Mouse (Mus musculus) heart, postnatal 36 days (tissue): ENCODE measurements at regions not wholly inside any gene's neighbourhood (a gene's known extent, or its start where the extent isn't known, plus 50 kb on each side); places are given as distances from the start of the nearest gene placed in this dataset.

Source experiments
- DNase-seq, 2 experiments: peaks; one replicate each; pipeline ENCODE4 v3.0.0; 2021 to 2022
- intact Hi-C: fragments of 180-260 bp; cut with DNase I; formaldehyde crosslinking; loops from one replicate; pipeline ENCODE4 v1.15.1; 2025

DNA sequence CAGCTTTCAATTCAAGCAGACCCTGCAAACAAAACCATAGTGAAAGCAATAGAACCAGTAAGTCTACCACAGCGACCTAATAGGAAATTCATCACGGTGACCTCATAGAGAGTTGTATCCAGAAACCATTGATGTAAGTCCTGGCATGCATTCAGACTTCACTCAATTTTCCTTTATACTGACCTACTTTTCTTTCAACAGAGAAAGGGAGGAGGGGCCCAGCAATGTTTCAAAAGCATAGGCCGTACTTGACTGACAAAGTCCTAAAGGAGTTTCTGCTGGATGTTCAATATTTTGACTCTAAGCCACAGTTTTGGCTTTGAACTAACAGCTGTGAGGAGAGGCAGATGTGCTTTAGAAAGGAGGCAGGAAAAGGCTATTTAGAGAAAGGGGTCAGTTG is 88.4 kb downstream of the AI593442 start:
- intact Hi-C loops, result no loop called here

DNA sequence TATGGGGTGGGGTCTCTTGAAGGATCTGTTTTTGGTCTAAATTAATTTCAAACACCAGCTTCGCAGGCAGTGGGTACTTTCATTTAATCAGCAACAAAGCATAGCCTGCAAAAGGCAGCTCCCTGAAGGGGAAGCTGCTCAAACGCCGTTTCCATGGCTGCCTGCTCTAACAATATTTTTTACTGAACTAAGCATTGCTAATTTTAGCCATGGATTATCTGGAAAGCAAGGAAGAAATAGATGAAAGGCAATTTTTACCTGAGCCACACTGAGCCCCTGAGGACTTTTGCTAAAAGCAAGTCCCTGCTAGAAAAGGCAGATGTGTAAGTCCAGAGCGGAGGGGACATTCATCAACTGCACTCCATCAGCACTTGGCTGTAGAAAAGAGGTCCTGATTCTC is 105.5 kb downstream of the AI593442 start:
- DNase-seq, result no peak
- intact Hi-C loops, result no loop called here

More for the DNA sequence above, 88.4 kb downstream of the AI593442 start:
- no peak for DNase-seq

DNA sequence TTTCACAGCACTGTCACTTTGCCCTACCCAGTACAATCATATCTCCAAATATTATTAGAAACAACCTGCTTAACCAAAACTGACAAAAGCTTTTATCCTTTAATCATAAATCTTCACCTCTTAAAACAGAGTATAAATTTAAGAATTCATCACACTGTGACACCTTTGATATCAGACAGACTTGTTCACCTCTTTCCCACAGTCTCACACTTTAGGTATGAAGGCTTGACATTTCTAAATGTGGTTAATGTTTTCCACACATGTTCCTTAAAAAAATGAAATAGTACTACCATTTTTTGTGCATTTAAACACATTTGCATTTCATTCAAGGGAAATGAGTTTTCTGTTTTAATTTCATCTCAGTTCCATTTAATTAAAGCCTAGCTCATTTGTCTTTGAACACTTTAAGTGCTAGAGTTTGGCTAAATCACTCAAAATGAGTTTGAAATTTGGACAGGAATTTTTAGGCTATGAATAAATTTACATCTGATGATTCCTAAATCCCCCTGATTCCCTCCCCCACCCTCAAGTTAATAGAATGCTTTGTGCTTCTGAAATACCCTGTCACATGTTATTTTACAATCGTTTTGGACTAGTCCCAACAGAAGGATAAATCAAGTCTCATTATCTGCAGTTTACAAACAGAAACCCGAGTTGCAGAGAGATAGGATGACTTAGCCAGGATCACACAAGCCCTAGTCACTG is 127.9 kb downstream of the AI593442 start:
- intact Hi-C loops, result no loop called here
- DNase-seq, result no peak

DNA sequence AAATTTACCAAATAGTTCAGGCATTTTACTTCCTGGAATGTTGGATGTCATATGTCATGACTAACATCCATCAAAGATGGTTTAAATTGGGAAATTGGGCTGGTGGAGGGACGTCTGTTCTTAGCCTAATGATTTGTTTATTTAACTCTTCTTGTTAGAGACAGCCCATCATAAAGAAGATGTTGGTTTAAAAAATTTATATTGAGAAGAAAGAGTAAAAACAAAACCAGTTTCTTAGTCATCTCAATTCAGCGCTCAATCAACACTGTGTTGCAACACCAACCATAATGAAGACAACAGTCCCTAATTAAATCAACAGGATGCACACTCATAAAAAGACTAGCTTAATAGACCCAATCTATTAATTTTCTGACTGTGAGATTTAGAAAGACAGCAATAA is 133.5 kb downstream of the AI593442 start:
- intact Hi-C loops, result no loop called here
- no peak for DNase-seq

DNA sequence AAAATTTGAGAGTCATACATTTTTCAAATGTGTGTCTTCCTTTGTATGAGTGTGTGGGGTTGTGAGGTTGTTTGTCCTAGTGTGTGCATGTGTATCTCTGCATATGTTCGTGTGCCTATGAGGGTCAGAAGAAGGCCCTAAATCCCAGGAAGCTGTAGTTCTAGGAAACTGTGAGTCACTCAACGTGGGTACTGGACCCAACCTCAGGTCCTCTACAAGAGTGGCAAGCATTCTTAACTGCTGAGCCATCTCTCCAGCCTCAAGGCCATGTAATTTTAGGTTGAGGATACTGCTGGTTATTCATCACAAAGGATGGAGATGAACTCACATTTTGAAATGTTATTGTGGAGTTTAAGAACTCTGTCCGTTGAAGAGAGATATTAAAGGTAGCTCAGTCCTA is 140.5 kb downstream of the AI593442 start:
- DNase-seq, result no peak
- intact Hi-C loops, result no loop called here

DNA sequence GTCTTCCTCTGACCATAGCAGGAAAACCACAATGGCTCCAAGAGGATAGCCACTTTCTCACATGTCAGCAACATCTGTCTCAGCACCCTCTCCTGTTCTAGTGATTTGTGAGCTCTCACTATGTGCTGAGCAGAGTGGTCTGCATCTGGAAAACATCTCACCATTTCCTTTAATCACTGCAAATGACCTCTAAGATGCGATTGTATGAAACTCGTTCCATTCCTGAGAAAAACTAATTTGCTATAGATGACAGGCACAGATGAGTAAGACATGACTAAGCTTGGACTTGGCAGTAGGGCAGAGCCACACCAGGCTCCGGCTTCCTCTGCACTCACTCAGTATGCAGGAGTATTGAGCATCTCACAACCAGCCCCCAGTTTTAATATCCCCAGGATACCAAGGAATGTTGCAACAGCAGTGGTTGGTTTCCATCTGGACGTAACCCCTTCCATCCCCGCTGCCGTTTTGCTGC is 150.1 kb downstream of the AI593442 start:
- intact Hi-C loops, result no loop called here
- DNase-seq, result no peak

DNA sequence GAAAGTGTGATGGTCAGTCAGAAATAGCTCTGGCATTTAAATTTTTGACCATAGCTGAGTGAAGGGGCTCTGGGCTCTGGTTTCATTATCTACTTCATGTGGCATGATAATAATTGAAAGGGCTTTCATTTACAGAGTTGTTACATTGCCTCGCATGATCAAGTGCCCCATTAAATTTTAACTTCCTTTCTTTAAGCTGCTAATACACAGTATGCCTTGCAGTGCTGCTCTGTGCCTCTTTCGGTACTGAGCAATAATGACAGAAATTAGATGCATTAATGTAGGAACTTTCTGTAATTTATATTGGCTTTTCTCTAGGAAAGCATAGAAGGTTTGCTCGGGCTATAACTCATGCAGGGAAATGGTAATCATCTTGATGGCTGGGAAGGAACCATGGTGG is 179.1 kb downstream of the AI593442 start:
- intact Hi-C loops, result no loop called here

DNA sequence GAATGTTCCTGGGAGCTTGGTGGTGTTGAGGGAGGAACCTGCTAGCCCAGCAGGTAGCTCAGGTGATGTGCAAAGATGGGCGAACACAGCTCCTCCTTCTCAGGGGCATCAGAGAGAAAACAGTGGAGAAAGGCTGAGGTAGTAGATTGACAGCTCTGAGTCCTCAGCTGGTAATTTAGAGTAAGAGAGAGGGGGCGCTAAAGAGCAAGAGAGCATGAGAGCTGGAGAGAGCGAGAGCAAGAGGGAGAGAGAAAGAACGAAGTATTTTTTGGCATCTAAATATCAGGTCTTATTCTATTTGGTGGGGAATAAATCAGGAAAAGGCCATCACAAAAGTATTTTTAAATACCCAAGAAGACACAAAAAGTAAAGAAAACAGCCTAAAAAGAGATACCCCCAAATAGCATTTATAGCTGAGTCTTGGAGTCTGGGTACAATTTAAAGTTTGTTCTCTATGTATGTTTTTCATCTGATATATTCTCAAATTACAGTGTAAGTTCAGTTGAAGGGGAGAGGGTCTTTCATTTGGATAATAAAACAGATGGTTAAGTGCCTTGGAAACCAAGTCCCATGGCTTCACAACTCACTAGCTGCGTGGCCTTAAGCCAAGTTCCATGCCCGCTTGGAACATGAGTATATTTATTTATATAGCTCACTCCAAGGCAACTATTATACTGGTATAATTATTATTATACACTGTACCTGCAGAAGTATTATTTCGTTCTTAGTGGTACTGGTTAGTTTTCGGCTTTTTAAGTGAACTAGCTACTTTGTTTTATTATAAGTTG is 183.9 kb downstream of the AI593442 start:
- intact Hi-C loops, result no loop called here
- no peak for DNase-seq

More for the DNA sequence above, 179.1 kb downstream of the AI593442 start:
- no peak for DNase-seq

DNA sequence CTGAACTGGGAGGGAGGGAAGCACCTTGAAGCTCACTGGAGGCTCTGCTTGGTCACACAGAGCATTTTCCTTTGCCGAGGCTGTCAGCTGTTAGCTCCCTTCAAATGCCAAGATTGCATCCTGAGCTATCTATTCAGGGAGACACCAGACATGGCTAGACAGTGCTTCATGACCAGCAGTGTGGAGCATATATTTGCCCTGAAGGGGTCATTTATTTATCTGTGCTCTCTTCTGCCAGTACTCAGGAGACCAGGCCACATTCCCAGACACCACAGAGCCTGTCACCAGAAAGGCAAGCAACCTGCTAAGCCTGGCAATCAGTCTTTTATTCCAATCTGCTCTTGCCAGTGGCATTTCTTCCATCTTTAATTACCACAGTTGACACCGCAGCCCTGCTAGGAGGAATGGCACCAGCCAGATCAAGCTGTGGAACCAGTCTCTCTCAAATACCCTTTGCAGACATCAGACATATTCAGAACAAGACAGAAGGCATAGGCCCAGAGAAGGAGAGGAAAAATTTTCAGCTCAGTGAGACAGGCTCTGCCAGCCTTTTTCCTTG is 186.6 kb downstream of the AI593442 start:
- intact Hi-C loops, result no loop called here
- DNase-seq, result no peak

DNA sequence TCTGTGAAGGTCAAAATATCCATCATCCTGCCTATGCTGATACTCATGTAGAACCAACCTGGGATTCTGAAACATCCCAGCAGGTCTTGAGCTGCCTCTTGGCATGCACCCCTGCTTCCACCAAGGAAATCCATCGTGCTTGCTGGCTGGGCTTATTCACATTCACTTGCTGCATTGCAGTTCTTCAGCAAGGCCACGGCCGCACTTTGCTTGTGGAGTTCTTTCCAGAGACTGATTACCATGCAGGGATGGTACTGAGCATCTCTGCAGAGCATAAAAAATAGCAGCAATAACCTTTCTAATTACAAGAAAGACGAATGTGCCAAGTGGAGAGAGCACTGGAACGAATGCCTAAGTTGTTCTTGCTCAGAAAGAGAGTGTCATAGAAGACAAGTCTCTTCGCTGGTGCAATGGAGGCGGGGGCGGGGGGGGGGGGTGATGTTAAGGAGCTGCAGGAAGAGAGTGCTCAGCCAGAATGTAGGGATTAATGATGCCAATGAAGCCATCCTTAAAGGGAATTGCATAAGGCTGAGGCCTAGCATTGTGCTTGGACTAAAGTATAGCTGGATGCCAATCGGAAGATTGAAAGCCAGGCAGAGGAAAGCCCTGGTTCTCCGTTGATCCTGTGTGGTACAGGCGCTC is 205.9 kb downstream of the AI593442 start:
- DNase-seq, result no peak
- intact Hi-C loops, result no loop called here

DNA sequence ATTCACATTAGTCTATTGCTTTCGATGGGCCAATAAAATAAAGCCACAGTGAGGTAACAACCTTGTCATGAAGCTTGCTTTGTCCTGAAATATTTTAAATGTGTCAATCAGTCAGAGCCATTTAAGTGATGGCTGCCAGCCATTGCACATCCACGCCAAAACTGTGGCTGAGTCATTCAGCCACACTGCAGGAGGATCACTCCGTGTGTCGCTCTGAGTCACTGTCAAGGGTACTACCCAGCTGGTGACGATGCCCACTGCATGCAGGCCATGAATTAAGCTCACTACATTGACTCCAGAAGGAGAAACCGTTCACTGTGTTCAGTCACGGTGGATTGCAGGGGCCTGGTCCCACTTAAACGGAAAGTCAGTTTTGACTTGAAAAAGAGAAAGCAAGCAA is 206.7 kb downstream of the AI593442 start:
- intact Hi-C loops, result no loop called here
- no peak for DNase-seq

DNA sequence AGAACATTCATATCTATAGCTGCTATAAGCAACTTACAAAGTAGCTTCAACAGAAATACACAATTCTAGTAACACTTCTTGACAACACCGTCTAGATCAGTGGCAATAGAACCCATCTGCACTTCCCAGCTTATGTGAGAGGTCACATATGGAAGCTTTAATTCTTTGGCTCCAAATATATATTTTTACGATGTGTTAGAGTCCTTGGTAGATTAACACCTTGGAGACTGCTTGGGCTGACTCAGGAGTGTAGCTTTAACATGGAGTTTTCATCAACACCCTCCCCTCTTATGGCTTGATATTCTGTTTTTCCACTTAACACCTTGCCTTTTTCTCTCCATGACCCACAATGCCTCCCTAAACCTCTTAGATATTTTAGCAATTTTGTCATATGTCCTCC is 221.1 kb downstream of the AI593442 start:
- intact Hi-C loops, result no loop called here
- DNase-seq, result no peak

DNA sequence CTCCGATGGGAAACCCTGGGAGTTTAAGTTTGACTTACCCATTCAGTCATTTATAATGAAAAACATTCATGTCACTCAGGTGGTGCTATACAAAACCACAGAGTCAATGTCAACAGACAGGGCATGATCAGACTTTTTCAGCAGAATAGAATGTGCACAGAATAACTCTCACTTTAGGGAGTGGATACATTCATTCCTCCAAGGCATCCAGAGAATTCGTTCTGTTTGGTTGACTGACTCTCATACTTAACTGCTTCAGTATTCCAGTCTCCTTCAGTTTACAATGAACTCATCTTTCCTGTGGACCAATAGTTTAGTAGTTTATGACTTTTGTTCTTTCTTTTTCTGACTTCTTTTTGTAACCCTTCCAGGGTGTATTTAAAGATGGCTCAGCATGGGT is 225.1 kb downstream of the AI593442 start:
- no peak for DNase-seq
- intact Hi-C loops, result no loop called here

DNA sequence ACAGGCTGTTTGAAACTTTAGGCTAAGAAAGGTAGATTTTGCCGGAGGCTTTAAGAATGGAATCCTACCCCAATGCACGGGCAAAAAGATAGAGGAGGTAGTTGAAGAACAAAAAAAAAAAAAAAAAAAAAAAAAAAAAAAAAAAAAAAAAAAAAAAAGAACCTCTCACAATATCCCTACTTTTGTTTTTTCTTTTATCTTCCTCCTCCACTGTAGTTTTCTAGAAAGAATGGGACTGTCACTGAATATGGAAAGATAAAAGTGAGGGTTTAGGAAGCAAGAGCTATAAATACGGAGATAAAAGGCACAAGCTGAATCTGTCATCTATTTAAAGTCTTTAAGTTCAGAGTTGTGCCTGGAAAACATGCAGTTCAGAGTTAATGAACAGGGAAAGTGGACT is 227.8 kb downstream of the AI593442 start:
- intact Hi-C loops, result no loop called here

DNA sequence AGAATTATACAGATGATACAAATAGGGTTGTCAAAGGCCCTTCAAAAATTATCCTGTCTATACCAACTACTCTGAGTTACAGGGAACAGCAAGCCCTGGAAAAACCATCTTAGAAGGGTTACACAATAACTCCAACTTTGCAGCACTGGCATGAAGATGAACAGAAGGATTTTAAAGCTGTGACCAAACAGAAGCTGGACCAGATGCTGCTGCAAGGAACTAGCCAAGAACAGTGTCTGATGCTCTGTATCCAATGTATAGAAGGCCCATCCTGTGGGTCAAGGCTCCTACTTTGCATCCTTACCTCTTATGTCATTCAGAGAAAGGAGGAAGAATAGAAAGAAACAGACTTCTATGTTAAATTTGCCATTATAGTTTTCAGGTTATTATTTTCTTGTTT is 231.3 kb downstream of the AI593442 start:
- intact Hi-C loops, result no loop called here
- DNase-seq, result no peak

More for the DNA sequence above, 227.8 kb downstream of the AI593442 start:
- DNase-seq, result no peak

DNA sequence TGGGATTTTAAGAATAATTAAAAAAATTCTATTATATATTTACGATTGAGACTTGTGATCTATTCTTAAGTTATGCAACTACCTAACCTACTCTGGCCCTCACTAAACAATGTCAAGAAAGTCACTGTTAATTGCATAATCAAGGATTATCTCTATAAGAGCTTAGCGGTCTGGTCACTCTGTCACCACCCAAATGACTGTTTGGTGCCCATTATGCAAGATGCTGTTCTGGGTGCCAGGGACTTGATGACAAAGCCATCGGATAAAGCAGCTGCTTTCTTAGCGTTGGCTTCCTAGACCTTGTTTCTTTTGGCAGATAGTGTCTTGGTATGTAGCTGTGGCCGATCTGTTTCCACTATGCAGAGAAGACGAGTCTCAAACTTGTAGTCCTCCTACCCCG is 236.4 kb downstream of the AI593442 start:
- intact Hi-C loops, result no loop called here
- no peak for DNase-seq

DNA sequence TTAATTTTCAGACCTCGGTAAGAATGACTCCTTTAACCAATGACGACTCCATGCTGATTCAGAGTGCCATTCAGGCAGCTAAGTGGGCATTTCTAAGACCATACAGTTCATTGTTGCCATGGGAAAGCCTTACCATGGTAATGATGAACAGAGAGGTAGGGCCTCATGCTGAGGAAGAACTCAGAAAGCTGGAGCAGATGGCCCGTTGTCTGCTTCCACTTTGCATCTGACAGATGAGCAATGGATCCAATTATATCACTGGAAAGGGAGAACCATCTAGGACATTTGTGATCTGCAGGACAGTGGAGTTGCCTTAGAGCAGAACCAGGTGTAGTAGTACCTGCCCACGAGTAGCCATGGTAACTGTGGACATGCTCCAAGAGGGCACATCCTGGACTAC is 245.4 kb downstream of the AI593442 start:
- intact Hi-C loops, result no loop called here
- DNase-seq, result no peak

DNA sequence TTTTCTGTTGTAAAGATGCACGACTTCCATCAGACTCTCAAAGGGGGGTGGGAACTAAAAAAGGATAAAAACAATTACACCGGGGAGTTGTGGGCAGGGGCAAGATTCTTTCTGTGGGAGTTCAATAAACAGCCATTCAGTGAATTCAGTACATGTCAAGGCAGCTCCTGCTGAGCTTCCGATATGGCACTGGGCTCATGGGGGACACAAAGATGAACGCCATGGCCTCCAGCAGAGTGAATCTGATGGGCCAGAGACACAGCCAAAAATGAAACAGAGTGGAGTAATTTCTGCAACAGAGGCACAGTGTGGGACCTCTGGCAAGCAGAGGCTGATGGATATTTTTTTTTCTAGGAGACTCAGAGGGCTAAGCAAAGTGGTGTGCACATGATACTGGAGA is 254.2 kb downstream of the AI593442 start:
- intact Hi-C loops, result no loop called here
- DNase-seq, result no peak

DNA sequence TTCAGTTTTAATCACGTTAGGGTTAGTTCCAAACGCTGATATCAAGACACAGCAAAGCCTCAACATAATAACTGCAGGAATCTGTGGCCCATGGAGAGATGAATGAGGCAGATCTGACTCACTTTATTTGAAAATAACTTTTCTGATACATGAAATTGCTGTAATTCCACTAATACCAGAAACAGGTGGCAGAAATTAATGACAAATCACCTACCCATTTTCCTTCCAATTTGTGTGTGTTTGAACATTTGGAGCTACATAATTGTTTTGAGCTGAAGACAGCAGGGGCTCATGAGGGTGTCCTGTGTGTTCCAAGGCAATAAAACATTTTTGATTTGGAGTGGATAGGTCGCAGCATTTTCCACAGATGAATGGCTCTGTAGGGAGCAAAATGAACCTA is 254.2 kb upstream of the Zc3h12c start:
- DNase-seq, result no peak
- intact Hi-C loops, result no loop called here

DNA sequence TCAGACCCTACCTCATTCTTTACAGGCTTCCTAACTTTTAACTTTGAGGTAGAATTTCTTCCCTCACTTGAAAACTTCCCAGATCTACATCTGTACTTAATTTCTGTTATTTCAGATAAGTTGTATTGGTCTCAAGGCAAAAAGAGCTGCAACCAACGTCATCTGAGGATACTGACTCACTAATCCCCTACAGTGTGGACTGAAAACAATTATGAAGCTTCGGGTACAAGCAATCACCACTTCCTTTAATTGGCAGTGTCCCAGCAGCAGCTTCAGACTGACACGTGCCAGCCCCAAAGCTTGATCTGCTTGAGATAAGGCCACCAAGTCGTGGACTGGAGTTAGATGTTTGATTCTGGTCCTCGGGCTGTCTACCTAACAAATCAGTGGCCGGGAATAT is 247.3 kb upstream of the Zc3h12c start:
- DNase-seq, result no peak
- intact Hi-C loops, result no loop called here

DNA sequence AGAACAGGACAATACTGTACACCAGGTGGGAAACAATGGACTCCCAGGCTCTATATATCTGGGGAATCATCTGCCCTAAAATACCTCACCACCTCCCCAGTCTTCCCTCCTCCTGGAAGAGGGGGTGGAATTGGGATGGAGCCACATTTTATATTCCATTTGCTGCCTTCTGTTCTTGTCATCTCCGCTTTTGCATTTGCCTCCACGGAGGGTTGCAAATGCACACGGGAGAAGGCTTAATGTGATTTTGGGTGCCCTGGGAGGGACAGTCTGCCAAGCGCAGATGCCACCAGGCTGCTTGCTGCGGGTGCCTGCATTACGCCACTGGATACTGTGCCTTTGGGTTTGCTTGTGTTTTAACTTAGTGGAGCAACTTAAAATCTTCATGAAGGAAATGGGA is 239.5 kb upstream of the Zc3h12c start:
- DNase-seq, result no peak
- intact Hi-C loops, result no loop called here
